Comparison of ENCODE assay signal across 8 mouse cellular contexts in genomic region chr12:112950761-112951129, GRCm38 (mm10). TPM values are rescaled to one million over a fixed set of nuclear protein-coding genes. Genes with fewer than 3 reads are reported as not detected.
DNase-seq lines count a peak whose midpoint lies in the region; ATAC-seq and TF ChIP-seq lines count a peak whose summit lies in the region.

No protein-coding gene starts in this region.

- 0 out of 2 replicates have a peak, but pooled peaks cover 4% of the 10 kb centered on the region for H3K36me3 ChIP-seq in heart, embryonic 14.5 days (ENCODE audit: control insufficient read depth, insufficient read depth, low read length)
- 0 out of 2 replicates have a peak, but pooled peaks cover 7% of the 10 kb centered on the region for H3K36me3 ChIP-seq in E14TG2a.4 (ENCODE audit: insufficient read depth, low read length)
- H3K36me3 ChIP-seq in forebrain, embryonic 13.5 days (ENCODE audit: poor library complexity, severe bottlenecking) = no peaks in the 10 kb centered on the region
- no peaks in the 10 kb centered on the region for H3K36me3 ChIP-seq in liver, embryonic 15.5 days (replicated peaks)

- TF ChIP-seq CTCF in E14TG2a.4 (conservative IDR thresholded peaks at IDR 0.05; ENCODE audit: low read length) = no peak

- H3K4me2 ChIP-seq in heart, embryonic 14.5 days (ENCODE audit: low read length) = peak overlapping the region; percentile 99
- H3K4me2 ChIP-seq in forebrain, embryonic 13.5 days = peak overlapping the region; percentile 80
- H3K4me2 ChIP-seq in liver, embryonic 15.5 days = peak overlapping the region; percentile 95

- intact Hi-C loops in heart, postnatal 10 days (cut with DNase I) = loop anchor here (10.0 kb wide), 1 partner anchor 76 kb away; no protein-coding TSS in a partner anchor

- H3K4me1 ChIP-seq in heart, embryonic 14.5 days (ENCODE audit: control insufficient read depth in 2 of 2, insufficient read depth in 2 of 2, low read length in 2 of 2) = peaks cover 32 to 35% of the 10 kb centered on the region in 2 experiments
- peaks cover 52% of the 10 kb centered on the region for H3K4me1 ChIP-seq in E14TG2a.4 (replicated peaks; ENCODE audit: low read depth, low read length)
- peaks cover 20% of the 10 kb centered on the region for H3K4me1 ChIP-seq in forebrain, embryonic 13.5 days
- peaks cover 22% of the 10 kb centered on the region for H3K4me1 ChIP-seq in liver, embryonic 15.5 days (replicated peaks)

- no peaks in the 10 kb centered on the region for H3K9me3 ChIP-seq in heart, embryonic 14.5 days (ENCODE audit: control insufficient read depth, low read length)
- H3K9me3 ChIP-seq in E14TG2a.4 (ENCODE audit: low read length) = no peaks in the 10 kb centered on the region
- no peaks in the 10 kb centered on the region for H3K9me3 ChIP-seq in forebrain, embryonic 13.5 days (replicated peaks)
- no peaks in the 10 kb centered on the region for H3K9me3 ChIP-seq in liver, embryonic 15.5 days (replicated peaks)

- H3K4me3 ChIP-seq in heart, embryonic 14.5 days (ENCODE audit: control insufficient read depth in 1 of 2, insufficient read depth in 1 of 2, low read depth in 1 of 2, low read length in 2 of 2) = peak overlapping the region; percentile 55 to 63
- peak overlapping the region; percentile 89 for H3K4me3 ChIP-seq in E14TG2a.4 (replicated peaks; ENCODE audit: low read length)
- H3K4me3 ChIP-seq in forebrain, embryonic 13.5 days = peak overlapping the region; percentile 50
- H3K4me3 ChIP-seq in liver, embryonic 15.5 days (replicated peaks) = peak overlapping the region; percentile 58

- no peak for DNase-seq in heart, postnatal 10 days
- no peak for DNase-seq in urinary bladder, adult 18-20 months (ENCODE audit: low spot score in 2 of 2)
- no peak for DNase-seq in layer of hippocampus, postnatal 10 days (ENCODE audit: low spot score in 2 of 2)
- DNase-seq in adrenal gland, postnatal 14 days = no peak

- peak overlapping the region; percentile 80 for H3K9ac ChIP-seq in heart, embryonic 14.5 days (ENCODE audit: low read length)
- peak overlapping the region; percentile 71 for H3K9ac ChIP-seq in forebrain, embryonic 13.5 days
- no peak overlapping the region; the same call in 1 of the 2 replicates for H3K9ac ChIP-seq in liver, embryonic 15.5 days

- 2% methylated on average over 6 of the region's 6 CpGs for WGBS in heart, embryonic 14.5 days
- WGBS in forebrain, embryonic 13.5 days = 4% methylated on average over 6 of the region's 6 CpGs
- WGBS in liver, embryonic 15.5 days (ENCODE audit: insufficient replicate concordance) = 16% methylated on average over 6 of the region's 6 CpGs

- H3K27ac ChIP-seq in heart, embryonic 14.5 days (replicated peaks in 1 of 2; ENCODE audit: control insufficient read depth in 1 of 2, insufficient read depth in 1 of 2, low read depth in 2 of 2, low read length in 2 of 2) = peak overlapping the region; percentile 60 to 79
- peak overlapping the region; percentile 74 for H3K27ac ChIP-seq in forebrain, embryonic 13.5 days
- no peak overlapping the region for H3K27ac ChIP-seq in liver, embryonic 15.5 days (replicated peaks)

- H3K27me3 ChIP-seq in heart, embryonic 14.5 days (ENCODE audit: control insufficient read depth, insufficient read depth, low read length) = peaks cover 4% of the 10 kb centered on the region; the same call in 1 of the 2 replicates
- peaks cover 46% of the 10 kb centered on the region for H3K27me3 ChIP-seq in E14TG2a.4 (ENCODE audit: insufficient read depth, low read length)
- peaks cover 4% of the 10 kb centered on the region; the same call in 1 of the 2 replicates for H3K27me3 ChIP-seq in forebrain, embryonic 13.5 days
- H3K27me3 ChIP-seq in liver, embryonic 15.5 days = peaks cover 67% of the 10 kb centered on the region

- ATAC-seq in heart, embryonic 14.5 days (ENCODE audit: insufficient number of reproducible peaks, insufficient read depth, low FRiP score, low read depth) = no peak
- ATAC-seq in forebrain, embryonic 13.5 days = peak; percentile 41
- ATAC-seq in liver, embryonic 15.5 days (ENCODE audit: insufficient read depth) = no peak

RNA-seq across cellular contexts. Expression of gene Nudt14, which starts 8.8 kb away (rescaled TPM):
- polyA plus RNA-seq in heart, embryonic 14.5 days (2014; fragmentation: Nextera tagmentation; extraction: Ambion mirVana) = 44.2 and 53.9 TPM in 2 replicates
- 10 to 100 TPM; 11.7 to 11.8 TPM for total RNA-seq in heart, postnatal 10 days (2021)
- 57.1 and 61.2 TPM in 2 replicates for polyA plus RNA-seq in forebrain, embryonic 13.5 days (2015; fragmentation: Nextera tagmentation; extraction: Ambion mirVana)
- polyA plus RNA-seq in liver, embryonic 15.5 days (2015; fragmentation: Nextera tagmentation; extraction: Ambion mirVana) = 14.1 and 14.3 TPM in 2 replicates
- 10 to 100 TPM; 11.6 to 13.8 TPM for total RNA-seq in layer of hippocampus, postnatal 10 days (2021)
- total RNA-seq in adrenal gland, postnatal 14 days (2021) = 32.5 and 35.7 TPM in 2 replicates

RNA-seq across cellular contexts. Expression of gene Jag2, which starts 21.2 kb away (rescaled TPM):
- 3.4 and 4.7 TPM in 2 replicates for polyA plus RNA-seq in heart, embryonic 14.5 days (2014; fragmentation: Nextera tagmentation; extraction: Ambion mirVana)
- total RNA-seq in heart, postnatal 10 days (2021) = 10 to 100 TPM; 36.1 to 38.5 TPM
- 4.1 TPM in 2 replicates for polyA plus RNA-seq in forebrain, embryonic 13.5 days (2015; fragmentation: Nextera tagmentation; extraction: Ambion mirVana)
- 0.21 and 0.32 TPM in 2 replicates for polyA plus RNA-seq in liver, embryonic 15.5 days (2015; fragmentation: Nextera tagmentation; extraction: Ambion mirVana)
- total RNA-seq in layer of hippocampus, postnatal 10 days (2021) = 10 to 100 TPM; 51.6 to 66.5 TPM
- 18.6 and 20.8 TPM in 2 replicates for total RNA-seq in adrenal gland, postnatal 14 days (2021)

RNA-seq across cellular contexts. Expression of gene Btbd6, which starts 25.5 kb away (rescaled TPM):
- polyA plus RNA-seq in heart, embryonic 14.5 days (2014; fragmentation: Nextera tagmentation; extraction: Ambion mirVana) = 19.4 and 25.9 TPM in 2 replicates
- total RNA-seq in heart, postnatal 10 days (2021) = 10 to 100 TPM; 22.9 to 24.5 TPM
- 30.3 and 32.7 TPM in 2 replicates for polyA plus RNA-seq in forebrain, embryonic 13.5 days (2015; fragmentation: Nextera tagmentation; extraction: Ambion mirVana)
- polyA plus RNA-seq in liver, embryonic 15.5 days (2015; fragmentation: Nextera tagmentation; extraction: Ambion mirVana) = 5.5 and 5.8 TPM in 2 replicates
- total RNA-seq in layer of hippocampus, postnatal 10 days (2021) = 10 to 100 TPM; 52.1 to 57.5 TPM
- 18.3 and 21.1 TPM in 2 replicates for total RNA-seq in adrenal gland, postnatal 14 days (2021)

RNA-seq across cellular contexts. Expression of gene Brf1, which starts 49.8 kb away (rescaled TPM):
- 40.5 and 42.5 TPM in 2 replicates for polyA plus RNA-seq in heart, embryonic 14.5 days (2014; fragmentation: Nextera tagmentation; extraction: Ambion mirVana)
- 10 to 100 TPM; 29.3 to 35.8 TPM for total RNA-seq in heart, postnatal 10 days (2021)
- 62.5 and 68.8 TPM in 2 replicates for polyA plus RNA-seq in forebrain, embryonic 13.5 days (2015; fragmentation: Nextera tagmentation; extraction: Ambion mirVana)
- 26.3 and 29.2 TPM in 2 replicates for polyA plus RNA-seq in liver, embryonic 15.5 days (2015; fragmentation: Nextera tagmentation; extraction: Ambion mirVana)
- total RNA-seq in layer of hippocampus, postnatal 10 days (2021) = 10 to 100 TPM; 55.7 to 66.6 TPM
- 46.3 and 57.7 TPM in 2 replicates for total RNA-seq in adrenal gland, postnatal 14 days (2021)
